Mouse (Mus musculus): ENCODE measurements around the gene Tpcn2. TPM values are rescaled to one million over a fixed set of nuclear protein-coding genes. Genes with fewer than 3 reads are reported as not detected.

The Tpcn2 gene
- polyA plus RNA-seq, 1 experiment from 2014 or later, result 0.86 TPM

- DNase-seq (ENCODE audit: low spot score) (no peak), ATAC-seq (no peak)
- Histone ChIP-seq H3K9me3 (replicated peaks; ENCODE audit: control insufficient read depth, low read length) (no peaks in the 10 kb centered on the region), H3K9ac (ENCODE audit: low read length) (0 out of 2 replicates have a peak overlapping the region, but pooled peaks have one; percentile 10), H3K4me1 (ENCODE audit: control insufficient read depth, insufficient read depth, low read length) (peaks cover 16% of the 10 kb centered on the region), H3K27ac (ENCODE audit: low read depth, low read length) (no peak overlapping the region), H3K4me2 (ENCODE audit: low read length) (no peak overlapping the region), H3K36me3 (ENCODE audit: control insufficient read depth, insufficient read depth, low read length) (no peaks in the 10 kb centered on the region), H3K27me3 (replicated peaks; ENCODE audit: control insufficient read depth, insufficient read depth, low read length) (no peaks in the 10 kb centered on the region), H3K4me3 (ENCODE audit: low read depth, low read length) (no peak overlapping the region)
- WGBS, result 32% methylated on average over 15 of the region's 15 CpGs
These were observed 106.8 kb downstream of the Tpcn2 start for GRCm38 (mm10) chr7:145176750-145177589.

GRCm38 (mm10) chr7:145173563-145173962 is 110.2 kb downstream of the Tpcn2 start:
- no peaks in the 10 kb centered on the region for H3K9me3 ChIP-seq (replicated peaks; ENCODE audit: control insufficient read depth, low read length)
- peak overlapping the region; percentile 76; the same call in 1 of the 2 replicates for H3K27ac ChIP-seq (ENCODE audit: low read depth, low read length)
- no peak overlapping the region for H3K9ac ChIP-seq (ENCODE audit: low read length)
- no peaks in the 10 kb centered on the region for H3K27me3 ChIP-seq (replicated peaks; ENCODE audit: control insufficient read depth, insufficient read depth, low read length)
- H3K4me3 ChIP-seq (ENCODE audit: low read depth, low read length), result no peak overlapping the region
- H3K36me3 ChIP-seq (ENCODE audit: control insufficient read depth, insufficient read depth, low read length), result no peaks in the 10 kb centered on the region
- no peak overlapping the region for H3K4me2 ChIP-seq (ENCODE audit: low read length)
- WGBS, result 33% methylated on average over 15 of the region's 15 CpGs
- peaks cover 6% of the 10 kb centered on the region for H3K4me1 ChIP-seq (ENCODE audit: control insufficient read depth, insufficient read depth, low read length)
- no peak for DNase-seq (ENCODE audit: low spot score)
- peak; percentile 32; the same call in 1 of the 2 replicates for ATAC-seq

DNA sequence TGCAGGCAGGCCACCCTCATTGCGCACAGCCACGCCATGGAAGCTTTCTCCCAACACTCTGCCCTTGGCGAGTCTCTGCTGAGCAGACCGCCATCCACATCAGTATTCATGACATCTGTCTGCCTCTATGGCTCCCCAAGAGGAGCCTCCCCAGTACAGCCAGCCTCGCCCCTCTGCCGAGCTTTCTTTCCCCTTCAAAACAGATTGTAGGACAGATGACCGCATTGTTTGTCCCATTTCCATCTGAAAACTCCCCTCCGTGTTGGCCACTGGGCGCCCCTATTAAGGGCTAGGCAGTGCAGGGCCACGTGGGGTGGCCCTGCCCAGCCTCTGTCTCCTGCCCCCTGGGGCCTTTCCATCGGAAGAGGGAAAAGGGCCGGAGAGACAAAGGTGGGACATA is 110.7 kb downstream of the Tpcn2 start:
- Histone ChIP-seq H3K36me3 (ENCODE audit: control insufficient read depth, insufficient read depth, low read length) (no peaks in the 10 kb centered on the region), H3K4me1 (ENCODE audit: control insufficient read depth, insufficient read depth, low read length) (peaks cover 6% of the 10 kb centered on the region), H3K27me3 (replicated peaks; ENCODE audit: control insufficient read depth, insufficient read depth, low read length) (no peaks in the 10 kb centered on the region), H3K27ac (ENCODE audit: low read depth, low read length) (peak overlapping the region; percentile 76; the same call in 1 of the 2 replicates), H3K4me2 (ENCODE audit: low read length) (no peak overlapping the region), H3K9ac (ENCODE audit: low read length) (no peak overlapping the region), H3K4me3 (ENCODE audit: low read depth, low read length) (no peak overlapping the region), H3K9me3 (replicated peaks; ENCODE audit: control insufficient read depth, low read length) (no peaks in the 10 kb centered on the region)
- DNase-seq (ENCODE audit: low spot score) (peak; percentile 85), ATAC-seq (peak; percentile 92)
- WGBS, result 4% methylated on average over 12 of the region's 12 CpGs

- ATAC-seq (no peak), DNase-seq (ENCODE audit: low spot score) (peak; percentile 29)
- Histone ChIP-seq H3K27me3 (replicated peaks; ENCODE audit: control insufficient read depth, insufficient read depth, low read length) (no peaks in the 10 kb centered on the region), H3K4me3 (ENCODE audit: low read depth, low read length) (no peak overlapping the region), H3K36me3 (ENCODE audit: control insufficient read depth, insufficient read depth, low read length) (no peaks in the 10 kb centered on the region), H3K9ac (ENCODE audit: low read length) (no peak overlapping the region), H3K4me1 (ENCODE audit: control insufficient read depth, insufficient read depth, low read length) (peaks cover 6% of the 10 kb centered on the region), H3K4me2 (ENCODE audit: low read length) (no peak overlapping the region), H3K9me3 (replicated peaks; ENCODE audit: control insufficient read depth, low read length) (no peaks in the 10 kb centered on the region), H3K27ac (ENCODE audit: low read depth, low read length) (no peak overlapping the region)
- WGBS, result 60% methylated on average over 3 of the region's 3 CpGs
These were observed 114.1 kb downstream of the Tpcn2 start for GRCm38 (mm10) chr7:145169703-145170102.

- Histone ChIP-seq H3K9me3 (replicated peaks; ENCODE audit: control insufficient read depth, low read length) (no peaks in the 10 kb centered on the region), H3K27ac (ENCODE audit: low read depth, low read length) (no peak overlapping the region), H3K9ac (ENCODE audit: low read length) (no peak overlapping the region), H3K4me2 (ENCODE audit: low read length) (no peak overlapping the region), H3K36me3 (ENCODE audit: control insufficient read depth, insufficient read depth, low read length) (no peaks in the 10 kb centered on the region), H3K27me3 (replicated peaks; ENCODE audit: control insufficient read depth, insufficient read depth, low read length) (no peaks in the 10 kb centered on the region), H3K4me1 (ENCODE audit: control insufficient read depth, insufficient read depth, low read length) (peaks cover 10% of the 10 kb centered on the region; the same call in 1 of the 2 replicates), H3K4me3 (ENCODE audit: low read depth, low read length) (no peak overlapping the region)
- WGBS, result 17% methylated on average over 13 of the region's 13 CpGs
- DNase-seq (ENCODE audit: low spot score) (peak; percentile 60), ATAC-seq (peak; percentile 82)
These were observed 124.2 kb downstream of the Tpcn2 start for GRCm38 (mm10) chr7:145159283-145160240.

DNA sequence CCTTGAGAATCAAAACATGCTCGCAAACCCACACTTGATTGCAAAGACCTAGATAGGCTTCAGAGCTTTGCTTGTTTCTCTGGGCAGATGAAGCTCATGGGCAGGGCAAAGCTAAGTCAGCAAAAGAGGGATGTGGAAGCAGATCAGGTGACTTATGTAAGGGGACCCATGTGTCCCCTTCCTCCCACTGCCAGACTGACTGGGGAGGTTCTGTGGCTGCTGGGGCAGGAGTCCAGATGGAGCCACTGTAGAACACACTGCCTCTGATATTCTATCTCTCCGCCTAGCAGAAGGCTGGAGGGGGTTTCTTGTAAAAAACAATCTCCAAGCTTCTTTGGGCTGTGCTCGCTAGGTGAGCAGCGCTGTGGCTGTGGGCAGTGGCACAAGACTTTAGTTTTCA is 128.1 kb downstream of the Tpcn2 start:
- ATAC-seq, result no peak
- H3K36me3 ChIP-seq (ENCODE audit: control insufficient read depth, insufficient read depth, low read length), result no peaks in the 10 kb centered on the region
- H3K4me1 ChIP-seq (ENCODE audit: control insufficient read depth, insufficient read depth, low read length), result peaks cover 10% of the 10 kb centered on the region; the same call in 1 of the 2 replicates
- H3K4me2 ChIP-seq (ENCODE audit: low read length), result no peak overlapping the region
- H3K9ac ChIP-seq (ENCODE audit: low read length), result no peak overlapping the region
- no peak overlapping the region for H3K27ac ChIP-seq (ENCODE audit: low read depth, low read length)
- WGBS, result 86% methylated on average over 4 of the region's 4 CpGs
- DNase-seq (ENCODE audit: low spot score), result no peak
- H3K9me3 ChIP-seq (replicated peaks; ENCODE audit: control insufficient read depth, low read length), result no peaks in the 10 kb centered on the region
- no peaks in the 10 kb centered on the region for H3K27me3 ChIP-seq (replicated peaks; ENCODE audit: control insufficient read depth, insufficient read depth, low read length)
- no peak overlapping the region for H3K4me3 ChIP-seq (ENCODE audit: low read depth, low read length)

DNA sequence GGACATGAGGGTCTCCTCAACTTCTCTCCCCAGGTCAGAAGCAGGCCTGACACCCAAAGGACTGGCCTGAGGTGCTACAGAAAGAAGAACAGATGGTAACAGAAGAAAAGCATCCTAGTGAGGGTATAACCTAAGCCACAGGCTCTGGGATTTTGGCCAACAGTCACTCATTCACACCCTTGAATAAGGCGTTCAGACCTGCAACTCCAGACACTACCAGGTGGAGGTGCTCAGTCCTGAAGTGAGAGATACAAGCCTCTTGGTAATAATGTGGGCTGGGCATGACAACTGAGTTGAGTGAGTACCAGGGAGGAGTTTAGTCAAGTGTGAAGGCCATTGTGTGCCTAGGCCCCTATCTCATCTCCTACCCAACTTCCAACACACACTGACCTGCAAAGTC is 129.7 kb downstream of the Tpcn2 start:
- H3K36me3 ChIP-seq (ENCODE audit: control insufficient read depth, insufficient read depth, low read length), result no peaks in the 10 kb centered on the region
- H3K4me2 ChIP-seq (ENCODE audit: low read length), result no peak overlapping the region
- no peak overlapping the region for H3K9ac ChIP-seq (ENCODE audit: low read length)
- no peak overlapping the region for H3K4me3 ChIP-seq (ENCODE audit: low read depth, low read length)
- no peaks in the 10 kb centered on the region for H3K27me3 ChIP-seq (replicated peaks; ENCODE audit: control insufficient read depth, insufficient read depth, low read length)
- no peaks in the 10 kb centered on the region for H3K9me3 ChIP-seq (replicated peaks; ENCODE audit: control insufficient read depth, low read length)
- DNase-seq (ENCODE audit: low spot score) (no peak), ATAC-seq (no peak)
- H3K27ac ChIP-seq (ENCODE audit: low read depth, low read length), result no peak overlapping the region
- WGBS, result 68% methylated on average over 1 of the region's 1 CpGs
- H3K4me1 ChIP-seq (ENCODE audit: control insufficient read depth, insufficient read depth, low read length), result peaks cover under 1% of the 10 kb centered on the region; the same call in 1 of the 2 replicates

- 75% methylated on average over 3 of the region's 3 CpGs for WGBS
- no peak overlapping the region for H3K27ac ChIP-seq (ENCODE audit: low read depth, low read length)
- no peak overlapping the region for H3K4me3 ChIP-seq (ENCODE audit: low read depth, low read length)
- no peaks in the 10 kb centered on the region for H3K4me1 ChIP-seq (ENCODE audit: control insufficient read depth, insufficient read depth, low read length)
- H3K36me3 ChIP-seq (ENCODE audit: control insufficient read depth, insufficient read depth, low read length), result no peaks in the 10 kb centered on the region
- H3K9me3 ChIP-seq (replicated peaks; ENCODE audit: control insufficient read depth, low read length), result no peaks in the 10 kb centered on the region; the same call in 1 of the 2 replicates
- H3K4me2 ChIP-seq (ENCODE audit: low read length), result no peak overlapping the region
- no peak overlapping the region for H3K9ac ChIP-seq (ENCODE audit: low read length)
- DNase-seq (ENCODE audit: low spot score) (no peak), ATAC-seq (no peak)
- H3K27me3 ChIP-seq (replicated peaks; ENCODE audit: control insufficient read depth, insufficient read depth, low read length), result no peaks in the 10 kb centered on the region
These were observed 132.0 kb downstream of the Tpcn2 start for GRCm38 (mm10) chr7:145151845-145152244.
